Mouse (Mus musculus) heart, postnatal 0 days (tissue): ENCODE results near the gene Cyp2d22. TPM values are rescaled to one million over a fixed set of nuclear protein-coding genes. Genes with fewer than 3 reads are reported as not detected.

Experiments used
- ATAC-seq: fragments of 200-750 bp; cut with Nextera tagmentation; 2 replicates; pipeline ENCODE4 v1.8.0; 2017; ENCODE audit warnings: low read depth, moderate number of reproducible peaks, moderate library complexity; ENCODE audit not compliant: insufficient read depth
- DNase-seq: peaks from one replicate; pipeline ENCODE4 v3.0.0-alpha.2; 2016; ENCODE audit warnings: low spot score
- H3K27ac ChIP-seq: fragments of 300-500 bp; sonication (generic); 2 replicates; pipeline ENCODE4 v1.5.1; 2014; ENCODE audit warnings: low read depth, mild to moderate bottlenecking
- H3K27me3 ChIP-seq: fragments of 300-500 bp; sonication (generic); 2 replicates; pipeline ENCODE4 v1.6.1; 2014; ENCODE audit warnings: low read length, mixed read lengths; ENCODE audit not compliant: control insufficient read depth, insufficient read depth
- H3K36me3 ChIP-seq: fragments of 300-500 bp; sonication (generic); replicated peaks from 2 replicates; pipeline ENCODE4 v1.6.1; 2014; ENCODE audit warnings: low read length, mixed read lengths; ENCODE audit not compliant: control insufficient read depth, insufficient read depth
- H3K4me1 ChIP-seq: fragments of 300-500 bp; sonication (generic); 2 replicates; pipeline ENCODE4 v1.6.1; 2014; ENCODE audit warnings: antibody characterized with exemption; ENCODE audit not compliant: control insufficient read depth, insufficient read depth
- H3K4me2 ChIP-seq: fragments of 300-500 bp; sonication (generic); 2 replicates; pipeline ENCODE4 v1.6.1; 2014; ENCODE audit warnings: low read depth, mild to moderate bottlenecking, low read length, moderate library complexity
- H3K4me3 ChIP-seq: fragments of 300-500 bp; sonication (generic); 2 replicates; pipeline ENCODE4 v1.5.1; 2014; ENCODE audit warnings: low read depth, low read length
- H3K9ac ChIP-seq: fragments of 300-500 bp; sonication (generic); replicated peaks from 2 replicates; pipeline ENCODE4 v1.6.1; 2014; ENCODE audit warnings: low read depth, low read length, mixed read lengths
- H3K9me3 ChIP-seq: fragments of 300-500 bp; sonication (generic); replicated peaks from 2 replicates; pipeline ENCODE4 v1.6.1; 2016; ENCODE audit warnings: low read length; ENCODE audit not compliant: control insufficient read depth
- CTCF ChIP-seq: IDR thresholded peaks from 2 replicates; pipeline ENCODE4 v1.5.1; 2016; ENCODE audit warnings: antibody characterized with exemption, control low read depth, low read depth
- EP300 ChIP-seq: IDR thresholded peaks from 2 replicates; pipeline ENCODE4 v1.6.1; 2016; ENCODE audit warnings: antibody characterized with exemption, low read depth
- WGBS: fragments of 180-500 bp; shearing (Covaris S2); extraction: QIAGEN DNeasy Blood & Tissue Kit; methylation state at CpG from one replicate; pipeline ENCODE4 v1.1.7; 2014; 5-methylcytosine and 5-hydroxymethylcytosine counted together
- polyA plus RNA-seq: library from polyadenylated mRNA; unstranded; fragments of >200 nt; fragmentation: Nextera tagmentation; extraction: Ambion mirVana; gene quantifications from 2 replicates; pipeline ENCODE4 v1.2.1, GENCODE M21; 2015
- total RNA-seq: library from RNA; depleted of rRNA; stranded (reverse); fragments of >200 nt; gene quantifications from 2 replicates; pipeline ENCODE4 v1.2.3, GENCODE M21; 2014; ENCODE audit warnings: low replicate concordance

The Cyp2d22 gene
- total and polyA plus RNA-seq, 2 experiments from 2014 or later: 10.1 to 16.8 TPM

- no peaks in the 10 kb centered on the region for H3K9me3 ChIP-seq
- ATAC-seq (no peak), DNase-seq (no peak)
- H3K4me3 ChIP-seq: no peak overlapping the region
- H3K27ac ChIP-seq: no peak overlapping the region
- H3K9ac ChIP-seq: no peak overlapping the region
- H3K4me2 ChIP-seq: no peak overlapping the region
- 89% methylated on average over 27 of the region's 27 CpGs for WGBS
- TF ChIP-seq CTCF (no peak), EP300 (no peak)
- H3K27me3 ChIP-seq: no peaks in the 10 kb centered on the region
- peaks cover 25% of the 10 kb centered on the region for H3K4me1 ChIP-seq
- H3K36me3 ChIP-seq: peaks cover 10% of the 10 kb centered on the region
These were observed 36.4 kb downstream of the Cyp2d22 start for GRCm38 (mm10) chr15:82343368-82344287.

GRCm38 (mm10) chr15:82342543-82342935 is 37.5 kb downstream of the Cyp2d22 start:
- ATAC-seq (no peak), DNase-seq (no peak)
- no peak overlapping the region for H3K4me2 ChIP-seq
- H3K9ac ChIP-seq: no peak overlapping the region
- H3K9me3 ChIP-seq: no peaks in the 10 kb centered on the region
- TF ChIP-seq EP300 (no peak), CTCF (no peak)
- no peaks in the 10 kb centered on the region for H3K27me3 ChIP-seq
- H3K4me1 ChIP-seq: peaks cover 33% of the 10 kb centered on the region
- H3K27ac ChIP-seq: peak overlapping the region; percentile 77; the same call in 1 of the 2 replicates
- 83% methylated on average over 5 of the region's 5 CpGs for WGBS
- H3K36me3 ChIP-seq: no peaks in the 10 kb centered on the region
- H3K4me3 ChIP-seq: no peak overlapping the region

- Histone ChIP-seq H3K4me2 (peak overlapping the region; percentile 69), H3K4me3 (peak overlapping the region; percentile 48), H3K9ac (peak overlapping the region; percentile 73; the same call in 1 of the 2 replicates), H3K27me3 (no peaks in the 10 kb centered on the region), H3K9me3 (no peaks in the 10 kb centered on the region), H3K27ac (peak overlapping the region; percentile 77), H3K36me3 (peaks cover under 1% of the 10 kb centered on the region; the same call in 1 of the 2 replicates), H3K4me1 (peaks cover 31% of the 10 kb centered on the region)
- no peak for ATAC-seq
- DNase-seq: peak; percentile 47
- TF ChIP-seq CTCF (no peak), EP300 (no peak)
- WGBS: 32% methylated on average over 15 of the region's 15 CpGs
These were observed 38.2 kb downstream of the Cyp2d22 start for GRCm38 (mm10) chr15:82341675-82342542.

- no peak for TF ChIP-seq CTCF
- TF ChIP-seq EP300: 0 out of 2 replicates have a peak, but pooled peaks have one; percentile 8
These were observed 39.0 kb downstream of the Cyp2d22 start for GRCm38 (mm10) chr15:82341036-82341501.

GRCm38 (mm10) chr15:82340414-82341035 is 39.5 kb downstream of the Cyp2d22 start:
- no peaks in the 10 kb centered on the region for H3K9me3 ChIP-seq
- TF ChIP-seq EP300 (no peak), CTCF (no peak)
- 39% methylated on average over 21 of the region's 21 CpGs for WGBS

More at GRCm38 (mm10) chr15:82341036-82341501, 39.0 kb downstream of the Cyp2d22 start:
- Histone ChIP-seq H3K36me3 (peaks cover 9% of the 10 kb centered on the region), H3K4me2 (peak overlapping the region; percentile 69), H3K4me1 (peaks cover 29% of the 10 kb centered on the region), H3K4me3 (peak overlapping the region; percentile 48), H3K9me3 (no peaks in the 10 kb centered on the region), H3K9ac (peak overlapping the region; percentile 73), H3K27ac (peak overlapping the region; percentile 77), H3K27me3 (no peaks in the 10 kb centered on the region)
- WGBS: 2% methylated on average over 29 of the region's 40 CpGs
- DNase-seq (peak; percentile 40), ATAC-seq (no peak)

More at GRCm38 (mm10) chr15:82340414-82341035, 39.5 kb downstream of the Cyp2d22 start:
- peaks cover 15% of the 10 kb centered on the region for H3K36me3 ChIP-seq
- ATAC-seq (no peak), DNase-seq (no peak)
- peak overlapping the region; percentile 48 for H3K4me3 ChIP-seq
- H3K4me1 ChIP-seq: peaks cover 29% of the 10 kb centered on the region
- H3K4me2 ChIP-seq: peak overlapping the region; percentile 69
- no peaks in the 10 kb centered on the region for H3K27me3 ChIP-seq
- H3K9ac ChIP-seq: peak overlapping the region; percentile 73
- peak overlapping the region; percentile 77 for H3K27ac ChIP-seq
